Mouse (Mus musculus) skeletal muscle tissue, adult 2 months (tissue): ENCODE results near the gene Rara.

ENCODE experiments used
- DNase-seq: peaks from one replicate; pipeline ENCODE4 v3.0.0-alpha.2; 2012; ENCODE audit warnings: low read depth, low spot score

The Rara gene

DNA sequence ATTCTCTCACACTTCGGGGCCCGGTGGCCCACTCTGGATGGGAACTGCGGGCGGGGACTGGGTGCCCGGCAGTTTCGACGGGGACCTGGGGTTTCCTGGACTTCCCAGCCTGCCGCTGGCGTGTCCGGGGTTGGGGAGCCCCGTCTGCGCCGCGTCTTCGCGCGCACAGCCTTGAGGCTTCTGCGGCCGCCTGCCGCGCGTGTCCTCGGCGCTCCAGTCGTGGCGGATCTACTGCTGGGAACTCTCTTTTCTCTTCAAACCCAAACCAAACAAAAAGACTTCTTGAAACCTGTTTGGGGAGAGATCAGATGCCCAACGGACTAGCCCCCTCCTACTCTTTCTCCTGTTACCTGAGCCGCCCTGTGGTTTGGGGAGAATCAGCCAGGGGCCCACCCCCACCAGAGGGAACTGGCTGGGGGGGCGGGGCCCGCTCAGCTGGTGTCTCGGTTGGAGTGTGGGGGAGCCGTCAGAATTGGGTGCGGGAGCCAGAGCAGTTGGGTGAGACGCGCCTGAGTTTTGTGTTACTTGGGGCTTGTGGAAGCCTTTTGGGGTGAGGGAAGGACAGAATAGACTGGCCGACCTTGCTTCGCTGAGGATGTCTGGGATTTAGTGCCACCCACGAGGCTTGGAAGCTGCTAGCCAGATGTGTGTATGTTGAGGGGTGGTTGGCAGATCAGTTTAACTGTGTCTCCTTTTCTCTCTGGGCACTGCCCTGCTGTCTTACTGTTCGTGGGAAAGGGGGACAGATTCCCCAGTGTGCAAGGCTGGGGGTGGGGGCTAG, 10.5 kb downstream of the Rara start:
- no peak for DNase-seq

DNA sequence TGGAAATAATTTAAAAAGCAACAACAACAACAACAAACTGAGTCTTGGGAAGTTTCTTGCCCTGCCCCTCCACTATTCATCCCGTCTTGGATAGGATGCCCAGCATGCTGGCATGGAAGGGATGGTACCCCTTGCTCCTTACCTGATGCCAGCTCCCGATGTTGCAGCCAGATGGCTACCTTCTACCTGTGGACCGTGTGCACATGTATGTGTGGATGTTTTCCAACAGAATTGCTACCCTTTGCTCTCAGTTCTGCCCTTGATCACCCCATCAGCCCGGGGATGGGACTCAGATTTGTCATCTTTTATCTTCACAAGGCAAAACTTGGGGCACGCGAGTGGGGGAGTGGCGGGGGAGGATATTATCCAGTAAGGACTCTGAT, 11.1 kb downstream of the Rara start:
- no peak for DNase-seq

DNA sequence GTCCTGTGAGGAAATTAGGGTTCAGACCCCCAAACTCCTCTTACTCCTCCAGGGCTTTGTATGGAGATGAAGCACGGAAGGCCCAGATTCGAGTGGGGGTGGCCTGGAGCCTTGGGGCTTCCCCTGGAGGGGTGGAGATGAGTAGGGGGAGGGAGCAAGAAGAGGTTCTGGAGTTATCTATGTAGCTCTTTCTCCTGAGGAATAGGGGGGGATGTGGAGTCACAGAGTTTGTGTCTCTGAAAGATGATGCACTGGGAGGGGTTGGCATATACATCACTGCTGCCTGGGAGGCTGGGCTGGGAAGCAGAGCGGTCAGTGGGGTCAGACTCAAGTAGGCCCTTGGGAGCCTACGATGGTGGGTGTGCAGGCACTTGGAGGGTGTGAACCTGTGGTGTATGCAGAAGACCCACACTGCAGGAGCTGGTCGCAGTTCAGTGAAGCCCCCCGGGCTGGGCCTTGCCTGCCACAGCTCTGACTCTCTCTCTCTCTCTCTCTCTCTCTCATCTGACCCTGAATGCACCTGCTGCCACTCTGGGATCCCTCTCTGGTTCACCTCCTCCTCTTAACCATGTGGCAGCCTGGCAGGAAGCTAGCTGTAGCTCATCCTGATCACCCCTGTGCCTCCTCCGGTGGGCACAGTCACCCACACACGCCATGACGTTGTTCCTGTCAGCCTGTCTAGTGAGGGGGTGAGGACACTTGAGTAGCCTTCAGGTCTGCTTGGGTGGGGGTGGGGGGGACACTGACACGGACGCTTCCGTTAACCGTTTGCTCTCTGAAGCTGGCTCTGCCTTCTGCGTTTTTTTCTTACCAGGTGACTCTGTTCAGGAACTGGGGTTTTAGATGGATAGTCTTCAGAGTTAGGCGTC, 11.7 kb downstream of the Rara start:
- DNase-seq, result no peak

DNA sequence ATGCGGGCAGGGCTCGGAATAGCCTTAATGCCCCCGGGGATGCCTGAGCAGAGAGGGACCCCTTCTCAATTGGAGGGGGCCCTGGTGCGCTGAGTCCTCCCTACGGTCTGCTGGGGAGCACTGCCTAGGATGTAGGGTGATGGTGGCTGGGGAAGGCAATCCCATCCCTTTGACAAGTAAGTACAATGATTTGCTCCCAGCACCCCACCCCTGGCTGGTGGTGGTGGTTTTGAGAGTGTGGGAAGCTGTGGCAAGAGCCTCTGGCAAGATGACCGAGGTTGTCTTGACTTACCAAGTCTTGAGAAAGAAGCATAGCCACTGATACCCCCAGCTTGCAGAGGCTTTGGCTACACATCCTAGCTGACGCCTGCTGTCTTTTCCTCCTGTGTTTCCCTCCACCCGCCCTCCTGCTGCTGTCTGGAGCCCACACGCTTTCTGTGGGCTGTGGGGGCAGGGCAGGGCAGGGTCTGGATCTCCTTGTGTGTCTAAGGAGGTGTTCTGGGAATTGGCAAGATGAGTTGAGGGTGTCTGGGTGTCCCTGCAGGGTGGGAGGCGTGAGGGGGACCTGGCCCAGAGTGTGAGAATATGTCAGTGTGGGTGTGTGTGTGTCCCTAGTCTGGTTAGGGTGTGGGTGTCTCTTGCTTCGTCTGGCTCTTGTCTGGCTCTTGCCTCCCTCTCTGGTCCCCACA, 12.5 kb downstream of the Rara start:
- DNase-seq, result no peak

DNA sequence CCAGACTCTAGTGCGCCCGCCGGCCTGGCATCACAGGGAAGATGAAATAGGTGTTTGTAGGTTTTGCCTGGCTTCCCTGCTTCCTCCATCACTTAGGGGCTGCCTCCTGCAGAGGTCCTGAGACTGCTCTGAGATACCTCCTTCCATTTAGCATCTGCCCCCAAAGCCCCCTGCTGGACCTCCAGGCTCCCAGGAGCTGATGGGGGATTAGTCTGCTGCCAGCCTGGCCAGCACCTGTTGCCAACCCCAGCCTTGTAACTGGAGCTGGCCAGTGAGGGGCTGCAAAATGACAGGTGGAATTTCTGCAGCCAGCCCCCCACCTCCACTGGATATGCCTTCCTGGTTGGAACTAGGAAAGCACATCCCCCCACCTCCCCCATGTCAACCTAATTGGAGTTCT, 13.2 kb downstream of the Rara start:
- DNase-seq, result no peak

DNA sequence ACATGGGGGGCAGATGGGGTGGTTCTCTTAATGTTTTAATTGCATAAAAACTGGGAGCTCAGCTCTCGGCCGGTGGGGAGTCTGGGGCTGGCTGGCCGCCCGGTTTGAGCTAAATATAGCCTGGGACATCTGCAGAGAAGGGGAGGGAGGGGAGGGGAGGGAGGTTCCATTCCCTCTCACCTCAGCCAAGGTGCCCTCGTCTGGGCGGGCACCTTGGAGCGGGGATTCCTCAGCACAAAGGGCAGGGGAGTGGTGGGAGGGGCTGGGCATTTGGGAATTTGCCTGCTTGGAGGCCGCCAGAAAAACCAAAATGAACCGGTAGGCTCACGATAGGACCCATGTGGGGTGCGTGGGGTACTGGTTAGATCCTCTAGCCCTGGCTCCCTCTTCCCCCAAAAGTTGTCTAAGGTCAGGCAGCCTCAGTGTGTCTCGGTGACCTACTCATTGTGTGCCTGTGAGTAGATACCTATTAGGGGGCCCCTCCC, 13.8 kb downstream of the Rara start:
- DNase-seq, result peak; percentile 85

DNA sequence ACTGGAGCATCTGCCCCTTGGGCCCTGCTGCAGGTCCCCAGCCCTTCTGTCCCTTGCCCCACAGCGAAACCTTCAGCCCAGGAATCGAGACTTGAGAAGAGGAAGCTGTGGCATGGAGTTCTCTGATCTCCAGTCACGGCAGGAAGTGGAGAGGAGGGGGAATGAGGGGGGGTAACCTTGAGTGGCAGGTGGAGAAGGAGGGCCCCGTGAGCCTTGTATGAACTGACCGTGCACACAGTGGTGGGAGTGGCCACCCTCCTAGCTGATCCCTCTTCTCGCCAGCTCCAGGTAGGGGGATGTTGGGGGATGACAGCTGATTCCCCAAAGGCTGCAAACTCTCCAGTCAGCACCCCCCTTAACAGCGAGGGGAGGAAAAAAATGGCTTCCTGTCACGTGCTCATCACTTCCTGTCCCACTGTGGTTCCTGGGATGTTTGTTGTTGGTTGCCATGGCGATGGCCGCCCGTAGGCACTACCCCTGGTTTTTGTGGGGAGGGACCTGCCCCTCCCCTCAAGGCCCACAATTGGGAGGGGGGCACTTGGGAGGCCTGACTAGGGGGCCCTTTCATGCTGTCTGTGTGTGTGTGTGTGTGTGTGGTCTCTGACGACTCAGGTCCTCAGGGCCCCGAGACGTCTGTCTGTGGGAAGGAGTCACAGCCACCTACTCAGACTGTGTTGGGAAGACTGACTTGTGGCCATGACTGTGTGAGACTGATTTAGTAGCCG, 14.4 kb downstream of the Rara start:
- peak; percentile 90 for DNase-seq

DNA sequence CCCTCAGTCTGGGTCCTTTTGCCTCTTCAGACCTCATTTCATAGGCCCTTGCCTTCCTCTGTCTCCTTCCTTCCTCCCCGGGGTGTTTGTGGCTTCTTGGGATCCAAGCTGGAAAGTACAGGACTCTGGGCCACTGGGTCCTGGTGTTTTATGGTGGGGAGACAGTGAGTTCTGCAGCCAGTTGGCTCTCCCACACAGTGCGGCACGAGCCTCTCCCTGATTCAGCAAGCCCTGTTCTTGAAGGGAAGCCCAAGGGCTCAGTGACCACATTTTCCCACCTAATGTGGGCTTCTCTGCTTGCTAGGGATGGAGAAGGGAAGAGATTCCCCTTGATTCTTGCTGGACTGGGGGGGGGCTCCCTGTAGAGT, 14.9 kb downstream of the Rara start:
- DNase-seq, result no peak

DNA sequence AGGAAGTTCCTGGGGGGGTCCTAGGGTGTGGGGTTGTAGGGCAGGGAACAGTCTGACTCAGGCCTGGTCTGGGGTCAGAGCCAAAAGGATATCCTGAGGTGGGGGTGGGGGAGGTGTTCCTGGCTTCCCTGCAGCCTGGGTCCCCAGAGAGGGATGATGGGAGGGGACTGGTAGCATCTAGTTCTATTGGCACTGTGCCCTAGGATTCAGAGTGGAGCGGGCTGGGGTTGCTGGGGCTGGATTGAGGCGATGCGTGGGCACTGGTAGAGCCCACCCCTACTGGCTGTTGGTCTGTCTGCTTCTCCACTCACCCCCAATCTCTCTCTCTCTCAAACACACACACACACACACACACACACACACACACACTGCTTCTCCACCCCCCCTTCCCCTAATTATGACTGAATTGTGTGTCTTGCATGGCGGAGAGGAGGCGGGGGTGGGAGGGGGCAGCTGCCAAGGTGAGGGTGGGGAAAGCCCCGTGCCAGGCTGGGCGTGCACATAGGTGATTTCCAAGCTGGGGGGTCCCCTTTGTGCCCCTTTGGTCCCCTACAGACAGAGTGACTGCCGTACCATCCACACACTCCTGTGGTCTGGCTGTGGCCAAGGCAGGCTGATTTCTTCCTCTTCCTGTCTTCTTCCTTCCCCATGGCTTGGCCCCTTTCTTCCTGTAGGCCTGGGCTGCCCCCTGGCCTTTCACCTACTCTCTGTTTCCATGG, 15.5 kb downstream of the Rara start:
- DNase-seq, result peak; percentile 88

DNA sequence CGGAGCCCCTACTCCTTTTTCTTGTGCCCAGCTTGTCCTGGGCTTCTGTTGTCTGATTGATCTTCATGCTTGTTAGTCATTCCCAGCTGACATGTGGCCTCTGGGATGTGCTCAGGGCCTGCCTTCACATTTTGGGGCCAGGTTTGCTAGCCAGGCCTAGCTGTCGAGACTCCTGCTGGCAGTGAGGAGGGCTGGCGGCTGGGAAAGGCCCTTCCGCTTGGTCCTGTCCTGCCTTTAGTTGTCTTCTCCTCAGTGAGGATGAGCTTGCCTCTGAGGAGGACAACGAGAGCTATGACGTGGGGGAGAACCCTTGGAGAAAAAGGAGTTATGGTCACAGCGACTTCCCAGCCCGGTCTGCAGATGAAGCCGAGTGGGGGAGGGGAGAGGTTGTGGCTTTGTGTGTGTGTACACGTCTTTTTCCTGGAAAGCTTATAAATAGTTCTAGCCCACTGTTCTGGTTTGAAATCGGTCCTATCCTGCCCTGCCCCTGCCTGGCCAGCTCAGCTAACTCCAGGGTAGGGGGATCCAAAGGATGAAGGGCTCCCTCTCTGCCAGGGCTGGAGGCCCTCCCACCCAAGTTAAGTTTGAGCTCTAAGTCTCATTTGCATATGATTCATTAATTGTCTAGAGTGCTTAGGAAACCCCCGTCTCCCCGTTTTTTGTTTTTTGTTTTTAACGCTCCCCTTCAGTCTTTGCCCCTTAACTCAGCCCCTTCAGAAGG, 16.3 kb downstream of the Rara start:
- no peak for DNase-seq

DNA sequence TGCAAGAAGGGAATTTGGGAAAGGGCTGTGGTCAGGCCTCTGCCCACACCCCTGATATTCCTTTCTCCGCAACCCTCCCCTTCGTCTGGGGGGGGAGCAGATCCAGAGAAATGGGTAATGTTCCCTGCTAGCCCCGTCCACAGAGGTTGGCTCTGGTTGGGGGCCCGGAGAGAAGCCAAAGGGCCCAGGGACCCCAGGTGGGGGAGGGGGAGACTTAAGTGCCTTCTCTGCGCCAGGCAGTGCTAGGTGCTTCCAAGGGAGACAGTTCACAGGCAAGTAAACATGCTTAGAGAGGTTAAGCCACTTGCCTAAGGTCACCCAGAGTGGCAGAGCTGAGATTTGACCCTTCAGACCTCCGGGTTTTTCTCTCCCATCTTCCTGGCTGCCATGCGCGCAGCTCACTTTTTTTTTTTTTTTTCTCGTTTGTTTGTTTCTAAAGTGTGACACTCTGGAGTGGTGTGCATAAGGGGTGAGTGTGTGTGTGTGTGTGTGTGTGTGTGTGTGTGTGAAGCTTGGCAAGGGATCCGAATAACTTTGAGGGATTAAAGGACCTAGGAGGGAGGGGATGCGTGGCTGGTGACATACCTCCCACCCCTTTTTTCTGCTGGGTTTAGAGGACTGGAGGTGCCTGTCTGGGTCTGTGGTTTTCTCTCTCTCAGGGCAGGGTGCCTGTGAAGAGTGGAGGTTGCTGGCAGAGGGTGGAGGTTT, 17.4 kb downstream of the Rara start:
- DNase-seq, result no peak

DNA sequence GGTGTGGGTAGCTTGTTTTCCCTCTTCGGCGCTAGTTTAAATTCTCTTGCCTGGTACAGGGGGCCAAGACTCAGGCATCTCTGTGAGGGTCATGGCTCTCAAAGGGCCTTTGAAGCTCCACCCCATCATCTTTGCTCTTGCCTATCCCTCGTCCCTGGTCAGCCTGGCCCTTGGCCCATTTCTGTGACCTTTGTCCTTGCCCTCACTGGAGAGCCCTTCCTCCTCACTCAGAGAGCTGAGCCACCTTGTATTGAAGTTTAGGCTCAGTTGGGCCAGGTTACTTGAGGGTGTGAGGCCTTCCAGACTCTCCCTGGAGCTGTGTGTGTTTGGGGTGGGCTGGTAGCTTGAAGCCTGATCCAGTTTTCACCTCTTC, 18.0 kb downstream of the Rara start:
- no peak for DNase-seq

DNA sequence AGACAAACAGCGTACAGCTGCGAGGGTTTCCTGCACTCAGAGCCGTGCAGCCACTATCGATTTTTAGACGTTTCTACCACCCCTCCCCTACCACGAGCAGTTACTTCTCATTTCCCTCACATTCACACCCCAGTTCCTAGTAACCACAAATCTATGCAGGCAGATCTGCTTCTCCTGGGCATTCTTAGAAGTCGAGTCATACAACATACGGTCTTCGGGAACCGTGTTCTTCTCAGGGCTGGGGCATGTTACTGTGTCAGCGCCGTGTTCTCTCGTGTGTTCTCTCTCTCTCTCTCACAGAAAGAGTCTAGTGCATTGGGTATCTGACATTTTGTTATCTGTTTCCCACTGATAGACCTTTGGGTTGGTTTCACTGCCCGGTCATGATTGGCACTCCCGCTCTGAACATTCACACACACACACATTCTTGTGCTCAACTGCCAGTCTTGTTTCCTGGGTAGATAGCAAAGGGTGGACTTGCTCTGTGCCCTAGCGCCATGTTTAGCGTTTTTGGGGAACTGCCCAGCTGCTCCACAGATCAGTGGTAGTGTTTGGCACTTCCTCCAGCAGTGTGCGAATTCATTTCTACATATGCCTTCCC, 20.5 kb downstream of the Rara start:
- no peak for DNase-seq

DNA sequence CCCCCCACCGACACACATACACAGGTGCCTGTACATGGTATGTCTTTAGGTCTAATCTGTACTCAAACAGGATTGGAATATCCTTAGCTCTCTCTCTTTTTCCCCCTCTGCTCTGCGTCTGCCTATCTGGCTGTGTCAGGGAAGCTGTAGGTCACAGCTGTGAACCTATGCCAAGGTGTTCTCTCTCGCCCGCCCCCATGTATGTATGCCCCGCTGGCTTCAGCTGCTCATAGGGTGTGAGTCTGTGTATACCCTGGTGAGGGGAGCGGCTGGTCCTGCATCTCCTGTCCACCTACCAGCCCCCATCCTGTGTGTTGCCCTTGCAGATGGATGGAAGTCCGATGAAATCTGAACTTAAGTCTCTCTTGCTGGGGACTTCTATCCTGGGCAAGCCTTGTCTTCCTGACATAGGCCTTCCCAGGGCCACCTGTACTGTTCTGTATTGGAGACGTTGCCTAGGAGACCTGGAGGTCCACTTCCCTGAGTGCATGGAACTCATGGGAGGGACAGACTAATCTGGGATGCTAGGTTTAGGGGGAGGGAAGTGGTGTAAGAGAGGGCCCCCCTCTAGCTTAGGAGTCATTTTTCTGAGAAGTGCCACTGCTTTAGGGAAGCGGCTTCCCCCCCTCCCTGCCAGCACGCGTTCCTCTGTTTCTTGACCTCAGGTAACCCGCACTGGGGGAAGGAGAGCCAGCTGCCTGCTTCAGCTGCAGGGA, 21.8 kb downstream of the Rara start:
- no peak for DNase-seq

DNA sequence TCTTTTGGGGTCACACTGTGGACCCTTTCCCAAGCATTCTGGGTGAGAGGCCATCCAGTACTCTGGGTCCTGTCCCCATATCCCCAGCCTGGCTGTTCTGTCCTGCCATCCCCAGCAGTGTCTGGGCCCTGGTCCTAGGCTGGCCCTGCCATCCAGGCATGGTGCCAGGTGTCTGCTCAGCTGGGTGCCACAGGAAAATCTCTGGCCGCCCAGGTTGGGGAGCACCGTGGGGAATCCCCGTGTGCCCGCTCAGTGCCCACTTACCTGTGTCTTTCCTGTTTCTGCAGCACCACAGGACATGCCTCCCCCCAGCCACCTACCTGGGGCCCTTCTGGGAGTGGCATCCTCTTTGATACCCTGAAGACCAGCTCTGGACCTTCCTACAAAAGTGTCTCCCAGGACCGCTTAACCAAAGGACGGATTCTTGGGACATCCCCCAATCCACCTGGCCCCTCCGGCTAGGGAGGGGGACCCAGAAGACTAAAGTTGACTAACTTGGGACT, 22.4 kb downstream of the Rara start:
- DNase-seq, result no peak

DNA sequence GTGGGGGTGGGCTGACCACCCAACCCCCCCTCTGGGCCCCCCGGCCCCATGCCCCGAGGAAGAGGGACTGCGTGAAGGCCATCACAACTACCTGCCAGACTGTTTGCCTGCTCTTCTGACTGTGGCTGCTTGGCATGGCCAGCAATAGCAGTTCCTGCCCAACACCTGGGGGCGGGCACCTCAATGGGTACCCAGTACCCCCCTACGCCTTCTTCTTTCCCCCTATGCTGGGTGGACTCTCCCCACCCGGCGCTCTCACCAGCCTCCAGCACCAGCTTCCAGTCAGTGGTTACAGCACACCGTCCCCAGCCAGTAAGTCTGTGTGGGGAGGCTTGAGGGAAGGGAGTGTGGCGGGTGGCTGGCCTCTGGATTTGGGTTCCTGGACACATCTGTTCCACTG, 22.9 kb downstream of the Rara start:
- DNase-seq, result no peak

DNA sequence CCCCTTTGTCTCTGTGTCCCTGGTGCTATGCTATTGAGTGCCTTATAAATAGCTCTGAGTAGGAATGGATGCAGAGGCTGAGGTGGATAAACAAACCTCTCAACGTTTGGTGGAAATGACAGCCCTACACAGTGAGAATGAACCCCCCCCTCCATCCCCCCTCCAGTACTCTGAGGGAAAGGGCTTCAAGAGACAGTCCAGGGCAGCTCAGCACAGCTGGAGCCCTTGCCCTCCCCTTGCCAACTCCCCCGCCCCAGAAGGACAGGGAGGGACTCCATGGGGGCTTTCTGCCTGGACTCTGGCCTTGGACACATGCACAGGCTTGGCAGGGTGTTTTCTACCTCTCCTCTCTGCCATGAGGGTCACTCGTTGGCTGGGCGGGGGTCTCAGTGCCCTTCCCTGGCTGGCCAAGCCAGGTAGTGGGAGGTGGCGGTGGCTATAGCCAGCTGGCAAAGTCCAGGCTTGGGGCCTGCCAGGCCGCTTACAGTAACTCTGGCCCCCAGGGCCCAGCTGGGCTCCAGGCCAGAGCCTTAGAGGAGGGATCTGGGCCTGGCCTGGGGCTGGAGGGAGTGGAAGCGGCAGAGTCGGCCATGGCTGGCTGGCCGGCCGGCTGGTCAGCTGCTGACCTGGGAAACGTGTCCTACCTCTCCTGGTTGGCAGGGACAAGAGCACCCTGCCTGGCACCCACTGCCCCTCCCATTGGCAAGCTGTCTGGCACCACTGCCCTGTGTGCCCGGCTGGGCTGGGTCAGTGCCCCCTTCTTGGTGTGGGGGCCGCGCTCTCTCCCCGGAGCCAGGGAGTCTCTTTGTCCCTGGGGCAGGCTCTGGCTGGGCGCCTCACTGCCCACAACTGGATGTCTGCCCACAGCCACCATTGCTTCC, 23.6 kb downstream of the Rara start:
- DNase-seq, result peak; percentile 95

DNA sequence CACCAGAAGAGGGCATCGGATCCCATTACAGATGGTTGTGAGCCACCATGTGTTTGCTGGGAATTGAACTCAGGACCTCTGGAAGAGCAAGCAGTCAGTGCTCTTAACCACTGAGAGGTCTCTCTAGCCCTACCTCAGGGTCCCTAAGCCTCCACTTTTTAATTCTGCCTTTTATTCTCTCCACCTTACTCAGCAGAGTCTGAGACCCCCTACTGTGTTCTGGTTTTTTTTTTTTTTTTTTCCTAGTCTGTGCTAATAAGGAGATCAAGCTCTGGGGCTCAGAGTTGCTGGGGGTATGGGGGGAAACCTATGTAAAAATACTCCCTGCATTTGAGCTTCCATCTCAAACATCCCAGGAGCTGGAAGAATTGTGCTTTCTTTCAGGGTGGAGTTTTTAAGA, 24.5 kb downstream of the Rara start:
- no peak for DNase-seq
